9 mouse cellular contexts compared by ENCODE assay signal in genomic region chr17:78400130-78400840, GRCm38 (mm10). TPM values are rescaled to one million over a fixed set of nuclear protein-coding genes. Genes with fewer than 3 reads are reported as not detected.
A peak's percentile ranks its signal among the peaks of the same experiment; 100 is the strongest.
DNase-seq lines count a peak whose midpoint lies in the region; ATAC-seq and TF ChIP-seq lines count a peak whose summit lies in the region.
"Had no signal": no experiment of that assay in that cellular context is flagged by ENCODE, and none has a peak within 500 bp of the region (broad histone marks: within the 10 kb centered on the region; RNA-seq: fewer than 3 reads in every experiment).

No protein-coding gene starts in this region.

- no peak for DNase-seq in heart, postnatal 14 days
- DNase-seq in B cell, adult 2 months, result peak; percentile 9 to 10
- no peak for DNase-seq in cerebellum, postnatal 4 days (ENCODE audit: low spot score in 2 of 2)

- intact Hi-C loops in heart, postnatal 14 days (cut with DNase I), result no loop called here

- H3K9me3 ChIP-seq in heart, embryonic 13.5 days, result no peaks in the 10 kb centered on the region
- no peaks in the 10 kb centered on the region for H3K9me3 ChIP-seq in hindbrain, embryonic 16.5 days (ENCODE audit: control insufficient read depth, low read length)
- H3K9me3 ChIP-seq: neural tube, embryonic 12.5 days had no signal

- H3K9ac ChIP-seq in heart, embryonic 13.5 days, result no peak overlapping the region
- H3K9ac ChIP-seq in hindbrain, embryonic 16.5 days (ENCODE audit: low read depth, low read length), result no peak overlapping the region
- H3K9ac ChIP-seq: neural tube, embryonic 12.5 days had no signal

- TF ChIP-seq POLR2A in cortical plate, adult 2 months (IDR thresholded peaks at IDR 0.05; ENCODE audit: extremely low read depth, insufficient read depth, low read length), result no peak

- peak overlapping the region; percentile 19; the same call in 1 of the 2 replicates for H3K4me2 ChIP-seq in heart, embryonic 13.5 days
- no peak overlapping the region for H3K4me2 ChIP-seq in hindbrain, embryonic 16.5 days (ENCODE audit: low read length)
- H3K4me2 ChIP-seq: neural tube, embryonic 12.5 days had no signal

- H3K27me3 ChIP-seq in heart, embryonic 13.5 days (replicated peaks), result no peaks in the 10 kb centered on the region
- H3K27me3 ChIP-seq in hindbrain, embryonic 16.5 days (replicated peaks; ENCODE audit: control insufficient read depth, insufficient read depth, low read length), result no peaks in the 10 kb centered on the region
- H3K27me3 ChIP-seq: neural tube, embryonic 12.5 days had no signal

- no peak for TF ChIP-seq CTCF in cortical plate, adult 2 months (IDR thresholded peaks at IDR 0.05; ENCODE audit: extremely low read depth, insufficient read depth, low read length)

- peaks cover 47% of the 10 kb centered on the region for H3K4me1 ChIP-seq in heart, embryonic 13.5 days
- H3K4me1 ChIP-seq in cortical plate, adult 2 months (ENCODE audit: control insufficient read depth, insufficient read depth, low read length), result peaks cover 2% of the 10 kb centered on the region; the same call in 1 of the 2 replicates
- no peaks in the 10 kb centered on the region for H3K4me1 ChIP-seq in hindbrain, embryonic 16.5 days (ENCODE audit: control insufficient read depth, insufficient read depth, low read depth, low read length)
- H3K4me1 ChIP-seq: neural tube, embryonic 12.5 days had no signal

- no peak overlapping the region for H3K4me3 ChIP-seq in heart, embryonic 13.5 days
- H3K4me3 ChIP-seq in cortical plate, adult 2 months (ENCODE audit: insufficient read depth, low read length), result no peak overlapping the region
- H3K4me3 ChIP-seq in hindbrain, embryonic 16.5 days (ENCODE audit: low read length), result no peak overlapping the region
- H3K4me3 ChIP-seq: neural tube, embryonic 12.5 days had no signal

- peak; percentile 82 for ATAC-seq in heart, embryonic 13.5 days (ENCODE audit: extremely low read depth, insufficient number of reproducible peaks, low FRiP score, low TSS enrichment)
- ATAC-seq in megakaryocyte progenitor cell, adult 5-6 weeks (replicated peaks; ENCODE audit: poor library complexity), result peak; percentile 68; the same call in 1 of the 2 replicates
- no peak for ATAC-seq in hindbrain, embryonic 16.5 days
- ATAC-seq in granulocyte monocyte progenitor cell, adult 5-6 weeks (replicated peaks; ENCODE audit: poor library complexity, severe bottlenecking), result no peak; the same call in 1 of the 2 replicates

- WGBS in heart, embryonic 13.5 days, result 67% methylated on average over 12 of the region's 12 CpGs
- WGBS in hindbrain, embryonic 16.5 days, result 83% methylated on average over 12 of the region's 12 CpGs

- peaks cover 66% of the 10 kb centered on the region for H3K36me3 ChIP-seq in heart, embryonic 13.5 days
- H3K36me3 ChIP-seq in hindbrain, embryonic 16.5 days (ENCODE audit: control insufficient read depth, insufficient read depth, low read length), result peaks cover 4% of the 10 kb centered on the region; the same call in 1 of the 2 replicates

- H3K27ac ChIP-seq in heart, embryonic 13.5 days (replicated peaks), result peak overlapping the region; percentile 13; the same call in 1 of the 2 replicates
- 0 out of 2 replicates have a peak overlapping the region, but pooled peaks have one; percentile 39 for H3K27ac ChIP-seq in cortical plate, adult 2 months (ENCODE audit: insufficient read depth, low read length)
- H3K27ac ChIP-seq in hindbrain, embryonic 16.5 days (ENCODE audit: low read depth, low read length), result no peak overlapping the region
- H3K27ac ChIP-seq: neural tube, embryonic 12.5 days had no signal

RNA-seq across cellular contexts. Expression of gene Fez2, which starts 17.7 kb away (rescaled TPM):
- polyA plus RNA-seq in heart, embryonic 13.5 days (2015; fragmentation: Nextera tagmentation; extraction: Ambion mirVana), result 45.3 and 45.7 TPM in 2 replicates
- total RNA-seq in heart, postnatal 14 days (2021), result 10 to 100 TPM; 76.4 to 83.3 TPM
- polyA plus RNA-seq in cortical plate, adult 2 months (2012; rRNA removed), result 61.6 and 63.2 TPM in 2 replicates
- 7.1 and 7.7 TPM in 2 replicates for total RNA-seq in megakaryocyte progenitor cell, adult 5-6 weeks (2015)
- total RNA-seq in megakaryocyte progenitor cell, adult 5-6 weeks (2017), result 12.0 and 15.7 TPM in 2 replicates
- 63.4 and 64.9 TPM in 2 replicates for polyA plus RNA-seq in hindbrain, embryonic 16.5 days (2015; fragmentation: Nextera tagmentation; extraction: Ambion mirVana)
- 5.6 and 9.2 TPM in 2 replicates for total RNA-seq in granulocyte monocyte progenitor cell, adult 5-6 weeks (2014; fragmentation: Nextera tagmentation)
- total RNA-seq in granulocyte monocyte progenitor cell, adult 5-6 weeks (2017), result 10.6 and 13.0 TPM in 2 replicates

Comparison
In these comparisons a context has a peak if more than half of its experiments do, and no peak if none do; other contexts are left out.
1. ATAC-seq: peak in heart, embryonic 13.5 days (single experiment) and megakaryocyte progenitor cell, adult 5-6 weeks (single experiment); none in hindbrain, embryonic 16.5 days (single experiment) and granulocyte monocyte progenitor cell, adult 5-6 weeks (single experiment).
2. DNase-seq: peak in B cell, adult 2 months (2 of 2); none in heart, postnatal 14 days (0 of 2) and cerebellum, postnatal 4 days (0 of 2).
3. RNA of gene Fez2, which starts 17.7 kb away (total RNA-seq): 76.4 to 83.3 TPM in heart, postnatal 14 days; 7.1 to 15.7 TPM in megakaryocyte progenitor cell, adult 5-6 weeks and 5.6 to 13.0 TPM in granulocyte monocyte progenitor cell, adult 5-6 weeks; every median in the first group is over 4 times any median in the second.